Mouse (Mus musculus): ENCODE results near the gene Aatf.

The Aatf gene

DNA sequence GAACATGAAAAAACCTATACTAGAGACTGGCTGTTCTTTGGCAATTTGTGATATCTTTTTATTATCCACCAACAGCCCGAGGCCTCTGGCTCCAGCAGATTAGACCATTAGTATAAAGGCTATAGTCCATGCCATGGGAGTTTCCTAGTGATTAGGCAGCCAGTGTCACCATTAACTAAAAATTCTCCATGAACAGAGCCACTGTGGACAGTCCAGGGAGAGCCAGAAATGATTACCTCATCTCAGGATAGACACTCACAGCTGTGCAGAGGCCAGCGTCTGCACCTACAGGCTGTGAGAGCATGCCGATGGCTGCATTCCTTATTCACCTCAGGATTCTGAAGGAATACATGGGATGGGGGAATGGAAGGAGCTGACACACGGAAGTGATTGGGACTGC is 140.2 kb downstream of the Aatf start:
- DNase-seq (ENCODE audit: low spot score), result no peak
